Mouse (Mus musculus) midbrain, embryonic 12.5 days (tissue): ENCODE measurements around the gene Negr1. TPM values are rescaled to one million over a fixed set of nuclear protein-coding genes. Genes with fewer than 3 reads are reported as not detected.

Experiments used
- ATAC-seq: fragments of 200-750 bp; cut with Nextera tagmentation; 2 replicates; pipeline ENCODE4 v1.8.0; 2017; ENCODE audit warnings: low read depth, moderate TSS enrichment, moderate library complexity; ENCODE audit not compliant: low FRiP score
- H3K27ac ChIP-seq: fragments of 300-500 bp; sonication (generic); replicated peaks from 2 replicates; pipeline ENCODE4 v1.5.1; 2016; ENCODE audit warnings: mild to moderate bottlenecking
- H3K27me3 ChIP-seq: fragments of 300-500 bp; sonication (generic); 2 replicates; pipeline ENCODE4 v1.6.1; 2016; ENCODE audit warnings: mild to moderate bottlenecking
- H3K36me3 ChIP-seq: fragments of 300-500 bp; sonication (generic); 2 replicates; pipeline ENCODE4 v1.6.1; 2016
- H3K4me1 ChIP-seq: fragments of 300-500 bp; sonication (generic); 2 replicates; pipeline ENCODE4 v1.6.1; 2016
- H3K4me2 ChIP-seq: fragments of 300-500 bp; sonication (generic); replicated peaks from 2 replicates; pipeline ENCODE4 v1.6.1; 2016; ENCODE audit warnings: mild to moderate bottlenecking, moderate library complexity
- H3K4me3 ChIP-seq: fragments of 300-500 bp; sonication (generic); 2 replicates; pipeline ENCODE4 v1.5.1; 2016; ENCODE audit warnings: mild to moderate bottlenecking
- H3K9ac ChIP-seq: fragments of 300-500 bp; sonication (generic); replicated peaks from 2 replicates; pipeline ENCODE4 v1.6.1; 2016; ENCODE audit warnings: mild to moderate bottlenecking, moderate library complexity
- H3K9me3 ChIP-seq: fragments of 300-500 bp; sonication (generic); 2 replicates; pipeline ENCODE4 v1.6.1; 2016; ENCODE audit warnings: mild to moderate bottlenecking
- WGBS: fragments of 180-500 bp; shearing (Covaris S2); methylation state at CpG from one replicate; pipeline ENCODE4 v1.1.7; 2016; 5-methylcytosine and 5-hydroxymethylcytosine counted together
- polyA plus RNA-seq: library from polyadenylated mRNA; unstranded; fragments of >200 nt; fragmentation: Nextera tagmentation; extraction: Ambion mirVana; gene quantifications from 2 replicates; pipeline ENCODE4 v1.2.1, GENCODE M21; 2016

The Negr1 gene
- polyA plus RNA-seq, 1 experiment from 2014 or later = 12.8 TPM

- Histone ChIP-seq H3K9ac (no peak overlapping the region), H3K36me3 (no peaks in the 10 kb centered on the region), H3K27me3 (no peaks in the 10 kb centered on the region), H3K4me3 (no peak overlapping the region), H3K27ac (no peak overlapping the region), H3K9me3 (no peaks in the 10 kb centered on the region), H3K4me2 (no peak overlapping the region), H3K4me1 (no peaks in the 10 kb centered on the region)
- 79% methylated on average over 2 of the region's 2 CpGs for WGBS
- ATAC-seq = no peak
These were observed 647.8 kb downstream of the Negr1 start for GRCm38 (mm10) chr3:157209386-157209785.

GRCm38 (mm10) chr3:157215937-157216719 is 654.5 kb downstream of the Negr1 start:
- WGBS = 52% methylated on average over 5 of the region's 5 CpGs
- peaks cover 16% of the 10 kb centered on the region for H3K4me1 ChIP-seq
- H3K9ac ChIP-seq = no peak overlapping the region
- no peaks in the 10 kb centered on the region for H3K27me3 ChIP-seq
- H3K27ac ChIP-seq = peak overlapping the region; percentile 56; the same call in 1 of the 2 replicates
- no peaks in the 10 kb centered on the region for H3K36me3 ChIP-seq
- H3K4me3 ChIP-seq = no peak overlapping the region
- H3K4me2 ChIP-seq = no peak overlapping the region
- ATAC-seq = peak; percentile 55
- H3K9me3 ChIP-seq = no peaks in the 10 kb centered on the region

GRCm38 (mm10) chr3:157217794-157218193 is 656.2 kb downstream of the Negr1 start:
- H3K4me2 ChIP-seq = no peak overlapping the region
- ATAC-seq = peak; percentile 57
- H3K4me3 ChIP-seq = no peak overlapping the region
- H3K4me1 ChIP-seq = peaks cover 16% of the 10 kb centered on the region
- no peaks in the 10 kb centered on the region for H3K36me3 ChIP-seq
- H3K27ac ChIP-seq = peak overlapping the region; percentile 1; the same call in 1 of the 2 replicates
- no peaks in the 10 kb centered on the region for H3K27me3 ChIP-seq
- 14% methylated on average over 2 of the region's 2 CpGs for WGBS
- no peaks in the 10 kb centered on the region for H3K9me3 ChIP-seq
- H3K9ac ChIP-seq = no peak overlapping the region

GRCm38 (mm10) chr3:157224920-157225319 is 663.3 kb downstream of the Negr1 start:
- 62% methylated on average over 4 of the region's 4 CpGs for WGBS

GRCm38 (mm10) chr3:157232723-157233122 is 671.1 kb downstream of the Negr1 start:
- Histone ChIP-seq H3K36me3 (no peaks in the 10 kb centered on the region), H3K4me1 (no peaks in the 10 kb centered on the region), H3K27me3 (no peaks in the 10 kb centered on the region), H3K9ac (no peak overlapping the region), H3K27ac (no peak overlapping the region), H3K4me2 (no peak overlapping the region), H3K4me3 (no peak overlapping the region), H3K9me3 (no peaks in the 10 kb centered on the region)
- ATAC-seq = 0 out of 2 replicates have a peak, but pooled peaks have one; percentile 49
- WGBS = 34% methylated on average over 5 of the region's 5 CpGs

More at GRCm38 (mm10) chr3:157224920-157225319, 663.3 kb downstream of the Negr1 start:
- Histone ChIP-seq H3K4me3 (no peak overlapping the region), H3K27ac (no peak overlapping the region), H3K9me3 (no peaks in the 10 kb centered on the region), H3K9ac (no peak overlapping the region), H3K4me1 (no peaks in the 10 kb centered on the region), H3K36me3 (no peaks in the 10 kb centered on the region), H3K27me3 (no peaks in the 10 kb centered on the region), H3K4me2 (no peak overlapping the region)
- ATAC-seq = no peak

GRCm38 (mm10) chr3:157240240-157240639 is 678.6 kb downstream of the Negr1 start:
- no peak overlapping the region for H3K9ac ChIP-seq
- no peaks in the 10 kb centered on the region for H3K9me3 ChIP-seq
- no peaks in the 10 kb centered on the region for H3K36me3 ChIP-seq
- no peaks in the 10 kb centered on the region for H3K4me1 ChIP-seq
- no peaks in the 10 kb centered on the region for H3K27me3 ChIP-seq
- WGBS = 79% methylated on average over 1 of the region's 1 CpGs
- H3K27ac ChIP-seq = no peak overlapping the region
- H3K4me3 ChIP-seq = no peak overlapping the region
- no peak overlapping the region for H3K4me2 ChIP-seq
- no peak for ATAC-seq

GRCm38 (mm10) chr3:157255446-157255845 is 693.9 kb downstream of the Negr1 start:
- Histone ChIP-seq H3K36me3 (no peaks in the 10 kb centered on the region), H3K27me3 (no peaks in the 10 kb centered on the region), H3K9ac (no peak overlapping the region), H3K27ac (peak overlapping the region; percentile 56; the same call in 1 of the 2 replicates), H3K4me1 (peaks cover 4% of the 10 kb centered on the region), H3K9me3 (0 out of 2 replicates have a peak, but pooled peaks cover 5% of the 10 kb centered on the region), H3K4me3 (no peak overlapping the region), H3K4me2 (no peak overlapping the region)
- ATAC-seq = no peak
- 48% methylated on average over 1 of the region's 1 CpGs for WGBS

GRCm38 (mm10) chr3:157255863-157256262 is 694.3 kb downstream of the Negr1 start:
- Histone ChIP-seq H3K4me1 (peaks cover 4% of the 10 kb centered on the region), H3K36me3 (no peaks in the 10 kb centered on the region), H3K9ac (no peak overlapping the region), H3K27ac (peak overlapping the region; percentile 56; the same call in 1 of the 2 replicates), H3K27me3 (no peaks in the 10 kb centered on the region), H3K4me2 (no peak overlapping the region), H3K9me3 (0 out of 2 replicates have a peak, but pooled peaks cover 5% of the 10 kb centered on the region), H3K4me3 (no peak overlapping the region)
- WGBS = 50% methylated on average over 3 of the region's 3 CpGs
- ATAC-seq = peak; percentile 81

- H3K4me1 ChIP-seq = no peaks in the 10 kb centered on the region
- no peaks in the 10 kb centered on the region for H3K9me3 ChIP-seq
- H3K4me2 ChIP-seq = no peak overlapping the region
- no peak overlapping the region for H3K4me3 ChIP-seq
- no peak overlapping the region for H3K9ac ChIP-seq
- no peak for ATAC-seq
- H3K36me3 ChIP-seq = no peaks in the 10 kb centered on the region
- H3K27ac ChIP-seq = no peak overlapping the region
- H3K27me3 ChIP-seq = no peaks in the 10 kb centered on the region
- 72% methylated on average over 4 of the region's 4 CpGs for WGBS
These were observed 707.1 kb downstream of the Negr1 start for GRCm38 (mm10) chr3:157268742-157269141.

GRCm38 (mm10) chr3:157272379-157272778 is 710.8 kb downstream of the Negr1 start:
- no peaks in the 10 kb centered on the region for H3K9me3 ChIP-seq
- H3K4me2 ChIP-seq = no peak overlapping the region
- no peak for ATAC-seq

GRCm38 (mm10) chr3:157274143-157274542 is 712.5 kb downstream of the Negr1 start:
- Histone ChIP-seq H3K9ac (no peak overlapping the region), H3K27me3 (no peaks in the 10 kb centered on the region), H3K36me3 (no peaks in the 10 kb centered on the region), H3K4me1 (no peaks in the 10 kb centered on the region), H3K9me3 (no peaks in the 10 kb centered on the region), H3K4me2 (no peak overlapping the region), H3K4me3 (no peak overlapping the region), H3K27ac (no peak overlapping the region)
- no peak for ATAC-seq
- 82% methylated on average over 1 of the region's 1 CpGs for whole genome bisulfite sequencing

More at GRCm38 (mm10) chr3:157272379-157272778, 710.8 kb downstream of the Negr1 start:
- Histone ChIP-seq H3K36me3 (no peaks in the 10 kb centered on the region), H3K4me1 (no peaks in the 10 kb centered on the region), H3K27ac (no peak overlapping the region), H3K27me3 (no peaks in the 10 kb centered on the region), H3K4me3 (no peak overlapping the region), H3K9ac (no peak overlapping the region)

- no peak overlapping the region for H3K4me3 ChIP-seq
- H3K9ac ChIP-seq = no peak overlapping the region
- no peak for ATAC-seq
- no peak overlapping the region for H3K4me2 ChIP-seq
- no peaks in the 10 kb centered on the region for H3K4me1 ChIP-seq
- H3K27me3 ChIP-seq = no peaks in the 10 kb centered on the region
- no peak overlapping the region for H3K27ac ChIP-seq
- H3K9me3 ChIP-seq = no peaks in the 10 kb centered on the region
- H3K36me3 ChIP-seq = no peaks in the 10 kb centered on the region
These were observed 718.1 kb downstream of the Negr1 start for GRCm38 (mm10) chr3:157279717-157280116.
